8 mouse cellular contexts compared by ENCODE assay signal in genomic region chr6:83831606-83832123, GRCm38 (mm10). TPM values are rescaled to one million over a fixed set of nuclear protein-coding genes. Genes with fewer than 3 reads are reported as not detected.
DNase-seq lines count a peak whose midpoint lies in the region; ATAC-seq and TF ChIP-seq lines count a peak whose summit lies in the region.

Gene Paip2b, minus strand, starts transcription at chr6:83831741.

- H3K27me3 ChIP-seq in MEL (ENCODE audit: control insufficient read depth in 1 of 2, insufficient read depth in 2 of 2, low read length in 2 of 2): no peaks in the 10 kb centered on the region
- no peaks in the 10 kb centered on the region for H3K27me3 ChIP-seq in cerebellum, adult 2 months (ENCODE audit: control insufficient read depth, insufficient read depth, low read length)
- no peaks in the 10 kb centered on the region for H3K27me3 ChIP-seq in forebrain, postnatal 0 days (ENCODE audit: insufficient read depth, low read length)
- no peaks in the 10 kb centered on the region for H3K27me3 ChIP-seq in lung, embryonic 15.5 days

- TF ChIP-seq CTCF in MEL (IDR thresholded peaks at IDR 0.05 in 2 of 3, conservative IDR thresholded peaks at IDR 0.05 in 1 of 3; ENCODE audit: control insufficient read depth in 1 of 3, insufficient read depth in 1 of 3, low read depth in 2 of 3, low read length in 3 of 3, poor library complexity in 1 of 3, severe bottlenecking in 1 of 3): peak in 2 of 3 experiments; percentile 8 to 14; a peak in 1 of 6 replicates
- TF ChIP-seq CTCF in cerebellum, adult 2 months (IDR thresholded peaks at IDR 0.05; ENCODE audit: borderline replicate concordance, insufficient read depth, low read depth, low read length): no peak
- peak; percentile 48 for TF ChIP-seq CTCF in forebrain, postnatal 0 days (IDR thresholded peaks at IDR 0.05; ENCODE audit: low read depth)

- peak within 1 kb of the TSS; percentile 54 for H3K4me2 ChIP-seq in forebrain, postnatal 0 days (ENCODE audit: low read depth)
- H3K4me2 ChIP-seq in lung, embryonic 15.5 days: peak within 1 kb of the TSS; percentile 86

- H3K79me2 ChIP-seq in MEL (ENCODE audit: control insufficient read depth, insufficient read depth, low read length, poor library complexity): no peaks in the 10 kb centered on the region; the same call in 1 of the 2 replicates

- no peaks in the 10 kb centered on the region for H3K9me3 ChIP-seq in MEL (replicated peaks; ENCODE audit: insufficient read depth, low read length)
- no peaks in the 10 kb centered on the region for H3K9me3 ChIP-seq in forebrain, postnatal 0 days (ENCODE audit: low read length)
- no peaks in the 10 kb centered on the region for H3K9me3 ChIP-seq in lung, embryonic 15.5 days

- H3K9ac ChIP-seq in MEL (ENCODE audit: control insufficient read depth, low read depth, low read length, poor library complexity, severe bottlenecking): peak within 1 kb of the TSS; percentile 72
- H3K9ac ChIP-seq in forebrain, postnatal 0 days: peak within 1 kb of the TSS; percentile 67
- peak within 1 kb of the TSS; percentile 63 for H3K9ac ChIP-seq in lung, embryonic 15.5 days

- H3K4me1 ChIP-seq in MEL (ENCODE audit: control insufficient read depth in 1 of 2, insufficient read depth in 2 of 2, low read length in 2 of 2): peaks cover 2 to 6% of the 10 kb centered on the region in 2 experiments; a peak in 2 of 4 replicates
- H3K4me1 ChIP-seq in cerebellum, adult 2 months (ENCODE audit: control insufficient read depth, insufficient read depth, low read length): no peaks in the 10 kb centered on the region
- peaks cover 8% of the 10 kb centered on the region for H3K4me1 ChIP-seq in forebrain, postnatal 0 days (ENCODE audit: insufficient read depth)
- peaks cover 12% of the 10 kb centered on the region for H3K4me1 ChIP-seq in lung, embryonic 15.5 days

- peaks cover 0 to 6% of the 10 kb centered on the region in 2 experiments; a peak in 2 of 4 replicates for H3K36me3 ChIP-seq in MEL (ENCODE audit: control insufficient read depth in 1 of 2, insufficient read depth in 2 of 2, low read length in 2 of 2)
- H3K36me3 ChIP-seq in forebrain, postnatal 0 days (ENCODE audit: insufficient read depth): no peaks in the 10 kb centered on the region
- peaks cover 2% of the 10 kb centered on the region; the same call in 1 of the 2 replicates for H3K36me3 ChIP-seq in lung, embryonic 15.5 days

- 1% methylated on average over 37 of the region's 37 CpGs for WGBS in cerebellum, adult 2 months
- under 1% methylated on average over 37 of the region's 37 CpGs for WGBS in forebrain, postnatal 0 days
- under 1% methylated on average over 37 of the region's 37 CpGs for WGBS in lung, embryonic 15.5 days

- TF ChIP-seq EP300 in MEL (IDR thresholded peaks at IDR 0.05; ENCODE audit: low read depth in 1 of 2, low read length in 2 of 2): no peak

- TF ChIP-seq POLR2A in MEL (IDR thresholded peaks at IDR 0.05; ENCODE audit: control insufficient read depth in 1 of 2, insufficient read depth in 1 of 2, low read depth in 1 of 2, low read length in 2 of 2, poor library complexity in 1 of 2): peak; percentile 90 to 95
- TF ChIP-seq POLR2A in cerebellum, adult 2 months (IDR thresholded peaks at IDR 0.05; ENCODE audit: borderline replicate concordance, insufficient read depth, low read length): peak; percentile 97

- H3K27ac ChIP-seq in MEL (ENCODE audit: control insufficient read depth, low read depth, low read length): no peak within 1 kb of the TSS
- H3K27ac ChIP-seq in cerebellum, adult 2 months (ENCODE audit: insufficient read depth, low read length): peak within 1 kb of the TSS; percentile 44
- H3K27ac ChIP-seq in forebrain, postnatal 0 days (ENCODE audit: low read depth, low read length): peak within 1 kb of the TSS; percentile 80
- H3K27ac ChIP-seq in lung, embryonic 15.5 days: peak within 1 kb of the TSS; percentile 85

- ATAC-seq in forebrain, postnatal 0 days: peak; percentile 97
- ATAC-seq in lung, embryonic 15.5 days (ENCODE audit: borderline replicate concordance, extremely low read depth, low FRiP score, low TSS enrichment): peak; percentile 98

- TF ChIP-seq RAD21 in MEL (IDR thresholded peaks at IDR 0.05; ENCODE audit: low read depth, low read length): no peak

- peak; percentile 100 for DNase-seq in MEL (ENCODE audit: low read depth, low spot score)
- peak; percentile 99 to 100 for DNase-seq in cerebellum, adult 2 months
- peak; percentile 99 for DNase-seq in forebrain, postnatal 0 days
- DNase-seq in heart, postnatal 4 days: peak; percentile 98
- DNase-seq in layer of hippocampus, adult 8-10 months (ENCODE audit: low spot score in 2 of 2): peak; percentile 99
- DNase-seq in ovary, adult 18-20 months (ENCODE audit: low spot score): peak; percentile 97
- peak; percentile 99 for DNase-seq in thymus, postnatal 0 days (ENCODE audit: low spot score)

- peak within 1 kb of the TSS; percentile 65 to 68 for H3K4me3 ChIP-seq in MEL (ENCODE audit: control insufficient read depth in 1 of 2, insufficient read depth in 1 of 2, low read depth in 2 of 2, low read length in 2 of 2)
- H3K4me3 ChIP-seq in cerebellum, adult 2 months (replicated peaks; ENCODE audit: insufficient read depth, low read depth, low read length): peak within 1 kb of the TSS; percentile 62
- peak within 1 kb of the TSS; percentile 47 for H3K4me3 ChIP-seq in forebrain, postnatal 0 days (ENCODE audit: low read depth, low read length)
- peak within 1 kb of the TSS; percentile 70 for H3K4me3 ChIP-seq in lung, embryonic 15.5 days

TF ChIP-seq in MEL, 35 proteins besides CTCF, POLR2A, EP300 and RAD21:
- TF ChIP-seq MYC (IDR thresholded peaks at IDR 0.05; ENCODE audit: low read depth, low read length) (no peak), ELF1 (IDR thresholded peaks at IDR 0.05; ENCODE audit: low read depth, low read length) (no peak), SIN3A (IDR thresholded peaks at IDR 0.05; ENCODE audit: low read length) (peak; percentile 58), ZKSCAN1 (IDR thresholded peaks at IDR 0.05; ENCODE audit: low read depth, low read length) (no peak), CHD2 (IDR thresholded peaks at IDR 0.05; ENCODE audit: low read length) (peak; percentile 86), HCFC1 (IDR thresholded peaks at IDR 0.05; ENCODE audit: low read depth, low read length) (peak; percentile 53), NRF1 (IDR thresholded peaks at IDR 0.05; ENCODE audit: insufficient read depth, low read depth, low read length, poor library complexity, severe bottlenecking) (0 out of 2 replicates have a peak, but pooled peaks have one; percentile 32), NELFE (IDR thresholded peaks at IDR 0.05; ENCODE audit: low read depth, low read length) (peak; percentile 85), MXI1 (IDR thresholded peaks at IDR 0.05; ENCODE audit: low read depth, low read length) (peak; percentile 39), ETS1 (IDR thresholded peaks at IDR 0.05; ENCODE audit: low read depth, low read length) (no peak), MAX (IDR thresholded peaks at IDR 0.05; ENCODE audit: low read length) (peak; percentile 82), BHLHE40 (IDR thresholded peaks at IDR 0.05; ENCODE audit: borderline replicate concordance, low read depth, low read length) (no peak), JUND (IDR thresholded peaks at IDR 0.05; ENCODE audit: low read depth, low read length) (no peak), ZNF384 (IDR thresholded peaks at IDR 0.05; ENCODE audit: low read depth, low read length) (no peak), POLR2AphosphoS5 (IDR thresholded peaks at IDR 0.05; ENCODE audit: borderline replicate concordance, low read depth, low read length) (peak; percentile 31; the same call in 1 of the 2 replicates), ZMIZ1 (IDR thresholded peaks at IDR 0.05; ENCODE audit: low read depth, low read length) (peak; percentile 59; the same call in 1 of the 2 replicates), GABPA (IDR thresholded peaks at IDR 0.05; ENCODE audit: low read depth, low read length) (no peak), TCF12 (IDR thresholded peaks at IDR 0.05; ENCODE audit: low read depth, low read length) (peak; percentile 41; the same call in 1 of the 2 replicates), USF2 (IDR thresholded peaks at IDR 0.05; ENCODE audit: borderline replicate concordance in 1 of 2, insufficient read depth in 1 of 2, low read depth in 1 of 2, low read length in 2 of 2) (no peak), POLR2AphosphoS2 (IDR thresholded peaks at IDR 0.05; ENCODE audit: low read length) (peak; percentile 62; the same call in 1 of the 2 replicates), TAL1 (IDR thresholded peaks at IDR 0.05; ENCODE audit: low read length) (no peak), TBP (IDR thresholded peaks at IDR 0.05; ENCODE audit: low read depth, low read length) (peak; percentile 69; the same call in 1 of the 2 replicates), USF1 (IDR thresholded peaks at IDR 0.05; ENCODE audit: low read depth, low read length) (0 out of 2 replicates have a peak, but pooled peaks have one; percentile 9)

RNA-seq across cellular contexts. Expression of gene Paip2b, which starts in this region (rescaled TPM):
- 16.0 and 21.0 TPM in 2 replicates for total RNA-seq in MEL (2012; rRNA removed)
- polyA plus RNA-seq in MEL (2012; ENCODE audit: insufficient read depth in 1 of 2, insufficient read length in 2 of 2, low read depth in 1 of 2, low replicate concordance in 2 of 2, missing spikeins in 1 of 2): 10 to 100 TPM in 1 of 2 experiments, not detected in 1; 18.4 TPM
- polyA plus RNA-seq in cerebellum, adult 2 months (2012; rRNA removed): 53.5 and 55.7 TPM in 2 replicates
- total RNA-seq in forebrain, postnatal 0 days (2014; rRNA removed): 66.2 and 75.0 TPM in 2 replicates
- 28.3 and 28.6 TPM in 2 replicates for polyA plus RNA-seq in forebrain, postnatal 0 days (2015; fragmentation: Nextera tagmentation; extraction: Ambion mirVana)
- total RNA-seq in heart, postnatal 4 days (2021): 10 to 100 TPM; 22.5 to 22.6 TPM
- total RNA-seq in layer of hippocampus, adult 8-10 months (2022): 10 to 100 TPM; 43.0 to 66.4 (median 57.0) TPM
- polyA plus RNA-seq in lung, embryonic 15.5 days (2015; fragmentation: Nextera tagmentation; extraction: Ambion mirVana): 20.0 and 21.0 TPM in 2 replicates
- polyA plus RNA-seq in thymus, postnatal 0 days (2015; fragmentation: Nextera tagmentation; extraction: Ambion mirVana): 14.5 and 15.2 TPM in 2 replicates
